Mouse (Mus musculus) thymus, adult 18-20 months (tissue): ENCODE results near the gene Ubiad1.

Source experiments
- DNase-seq, 2 experiments: peaks; one replicate each; pipeline ENCODE4 v3.0.0; 2022; ENCODE audit warnings: mixed read lengths in 2 of 2

Gene Ubiad1

DNA sequence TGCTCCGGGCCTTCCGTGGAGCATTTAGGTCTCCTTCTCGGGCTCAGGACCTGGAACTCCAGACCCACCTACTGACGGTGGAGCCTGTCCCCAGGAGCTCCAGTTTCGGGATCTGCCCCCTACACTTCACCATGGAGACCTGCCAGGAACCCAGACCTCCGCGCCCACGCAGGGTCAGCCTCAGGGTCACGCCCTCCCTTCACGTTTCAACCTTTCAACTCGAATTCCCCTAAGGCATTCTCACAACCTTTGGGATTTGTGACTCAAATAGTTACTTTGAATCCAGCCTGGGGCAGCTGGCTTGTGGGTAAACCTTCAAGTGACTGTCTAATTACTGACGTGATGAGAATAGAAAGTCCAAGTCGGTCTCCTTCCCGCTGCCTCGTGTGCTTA is 4.3 kb upstream of the Ubiad1 start:
- peak in 1 of 2 experiments; percentile 41 for DNase-seq

DNA sequence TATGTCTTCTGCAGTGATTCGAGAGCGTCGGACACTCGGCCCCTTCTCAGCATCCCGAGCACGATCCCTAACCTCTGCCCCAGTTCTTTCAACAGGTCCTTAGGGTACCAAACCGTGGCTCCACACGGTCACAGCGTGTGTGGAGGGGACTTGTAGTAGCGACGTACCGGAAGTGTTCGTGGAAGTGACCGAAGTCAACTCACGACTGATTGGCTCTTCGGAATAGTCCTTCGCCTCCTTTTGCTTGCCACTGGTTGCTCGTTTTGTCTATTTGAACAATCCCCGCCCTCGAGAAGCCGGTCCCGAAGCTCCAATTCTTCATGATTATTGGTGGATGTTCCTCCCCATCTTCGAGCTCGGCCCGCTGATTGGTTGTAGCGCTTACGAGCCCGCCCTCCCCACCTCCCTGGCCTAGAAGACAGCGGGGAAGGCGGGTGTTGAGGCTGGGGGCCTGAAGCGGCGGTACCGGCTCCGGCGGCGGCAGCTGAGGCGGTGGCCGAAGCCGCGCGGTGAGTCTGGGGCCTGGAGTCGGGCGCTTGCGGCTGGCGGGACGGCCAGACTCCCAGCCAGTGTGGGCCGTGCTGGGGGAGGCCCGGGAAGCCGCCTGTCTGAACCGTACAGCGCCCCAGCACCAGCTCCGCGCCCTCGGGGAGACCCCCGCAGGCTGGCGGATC is 3.7 kb upstream of the Ubiad1 start, which contains the start of gene Mtor:
Gene Mtor, plus strand, starts transcription at position 433 of the 674 bp plus-strand sequence.
- peak; percentile 90 to 95 for DNase-seq

DNA sequence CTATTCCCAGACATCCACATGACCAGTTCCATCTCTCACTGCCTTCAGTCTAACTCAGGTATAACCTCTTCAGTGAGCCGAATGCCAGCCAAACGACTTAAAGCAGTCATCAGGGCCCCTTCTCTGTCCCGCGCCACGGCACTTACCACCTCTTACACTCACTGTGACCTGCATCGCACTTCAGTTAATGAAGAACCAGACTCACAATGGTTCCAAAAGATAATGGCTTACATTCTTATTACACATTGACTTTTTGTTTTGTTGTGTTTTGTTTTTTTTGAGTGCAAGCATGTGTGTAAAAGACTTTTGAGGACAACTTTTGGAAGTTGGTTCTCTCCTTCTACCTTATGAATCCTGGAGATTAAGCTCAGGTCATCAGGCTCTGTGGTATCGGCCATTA is 2.0 kb downstream of the Ubiad1 start:
- DNase-seq: no peak

DNA sequence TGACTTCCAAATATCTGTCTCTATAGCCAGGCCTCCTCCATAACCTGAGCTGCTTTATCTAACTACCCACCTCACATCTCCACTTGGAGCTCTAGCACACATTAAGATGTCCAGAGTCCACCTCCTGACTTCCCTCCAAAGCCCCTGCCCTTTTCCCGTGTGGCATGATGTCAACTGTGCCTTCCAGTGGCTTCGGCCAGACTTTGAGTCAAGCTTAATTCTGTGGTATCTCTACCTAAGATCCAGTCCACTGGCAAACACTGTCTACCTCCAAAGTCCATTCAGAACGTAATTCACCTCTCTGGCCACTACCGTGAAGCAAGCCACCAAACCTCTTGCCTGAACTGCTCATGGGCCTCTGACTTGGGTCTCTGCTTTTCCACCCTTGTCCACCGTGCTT is 2.6 kb downstream of the Ubiad1 start:
- DNase-seq: no peak

DNA sequence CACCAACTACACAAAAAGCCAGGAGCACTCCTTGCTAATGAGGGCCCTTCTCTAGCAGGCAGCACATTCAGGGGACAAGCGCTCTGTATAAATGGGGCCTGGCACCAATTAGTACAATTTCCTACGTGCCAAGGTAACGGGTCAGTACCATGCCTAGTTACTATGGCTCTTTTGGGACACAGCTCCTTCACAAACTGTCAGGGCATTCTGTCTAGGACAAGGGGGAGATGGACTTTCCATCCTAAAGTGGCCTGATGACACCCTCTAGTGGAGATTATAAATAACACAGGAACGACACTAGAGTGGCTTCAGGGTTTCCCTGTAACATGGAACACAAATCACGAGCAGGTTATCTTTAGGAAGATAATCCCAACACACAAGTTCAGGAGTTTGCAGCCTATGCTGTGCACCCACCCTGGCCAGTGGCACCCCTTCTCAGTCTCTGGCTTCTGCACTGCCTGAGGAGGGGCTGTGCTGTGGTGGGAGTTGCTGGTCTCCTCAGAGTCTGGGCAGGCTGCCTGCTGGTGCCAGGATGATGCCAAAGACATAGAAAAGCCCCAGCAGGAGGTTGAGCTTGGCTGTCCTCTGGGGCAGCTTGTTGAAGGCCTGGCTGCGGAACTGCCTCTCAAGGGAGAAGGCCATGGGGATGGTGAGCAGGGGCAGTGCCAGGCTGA is 8.8 kb downstream of the Ubiad1 start:
- DNase-seq: no peak

DNA sequence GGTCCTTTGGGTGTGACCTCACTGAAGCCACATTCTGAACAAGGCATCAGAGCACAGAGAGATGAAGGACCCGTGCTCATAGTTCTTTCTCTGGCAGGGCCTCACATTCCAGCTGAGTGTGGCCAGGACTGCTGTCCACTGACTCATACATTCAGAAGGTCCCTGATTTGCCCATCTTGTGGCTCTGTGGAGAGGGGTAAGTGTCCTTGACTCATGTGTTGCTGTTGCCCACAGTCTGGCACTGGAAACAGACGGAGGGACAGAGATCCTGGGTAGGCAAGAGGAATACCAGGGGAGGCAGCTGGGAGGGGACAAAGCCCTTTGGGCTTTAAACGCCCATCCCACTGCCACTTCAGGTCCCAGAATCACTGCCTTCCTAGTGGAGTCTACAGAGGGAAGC is 9.5 kb downstream of the Ubiad1 start:
- no peak for DNase-seq

DNA sequence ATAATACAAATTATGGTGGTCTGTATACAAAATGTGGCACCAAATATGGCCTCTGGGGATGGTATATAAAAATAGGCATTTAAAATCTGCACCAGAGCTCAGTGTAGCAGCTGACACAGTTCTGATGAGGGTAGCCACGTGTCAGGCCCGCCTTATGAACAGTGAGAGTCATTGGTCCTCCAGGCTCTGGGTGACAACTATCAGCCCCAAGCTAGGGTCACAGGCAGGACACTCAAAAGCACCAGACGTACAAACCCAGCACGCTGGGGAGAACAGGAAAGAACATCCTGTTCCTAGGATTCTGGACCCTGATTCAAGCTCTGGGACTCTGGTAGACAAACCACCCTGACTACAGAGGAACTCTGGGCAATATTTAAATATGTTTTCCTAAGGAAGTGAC is 10.0 kb downstream of the Ubiad1 start:
- DNase-seq: no peak

DNA sequence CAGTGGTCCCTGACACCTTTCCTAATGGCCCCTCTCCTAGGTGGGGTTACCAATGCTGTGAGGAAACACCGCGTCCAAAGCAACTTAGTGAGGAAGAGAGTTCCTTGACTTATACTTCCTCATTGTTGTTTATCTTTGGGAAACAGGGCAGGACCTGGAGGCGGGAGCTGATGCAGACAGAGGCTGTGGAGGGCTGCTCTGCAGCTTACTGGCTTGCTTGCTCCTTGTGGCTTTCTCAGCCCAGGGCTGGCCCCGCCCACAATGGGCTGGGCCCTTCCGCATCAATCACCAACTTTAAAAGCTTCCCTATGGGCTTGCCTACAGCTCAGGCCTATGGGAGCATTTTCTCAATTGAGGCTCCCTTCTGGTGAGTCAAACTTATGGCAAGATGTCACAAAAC is 10.8 kb downstream of the Ubiad1 start:
- no peak for DNase-seq

DNA sequence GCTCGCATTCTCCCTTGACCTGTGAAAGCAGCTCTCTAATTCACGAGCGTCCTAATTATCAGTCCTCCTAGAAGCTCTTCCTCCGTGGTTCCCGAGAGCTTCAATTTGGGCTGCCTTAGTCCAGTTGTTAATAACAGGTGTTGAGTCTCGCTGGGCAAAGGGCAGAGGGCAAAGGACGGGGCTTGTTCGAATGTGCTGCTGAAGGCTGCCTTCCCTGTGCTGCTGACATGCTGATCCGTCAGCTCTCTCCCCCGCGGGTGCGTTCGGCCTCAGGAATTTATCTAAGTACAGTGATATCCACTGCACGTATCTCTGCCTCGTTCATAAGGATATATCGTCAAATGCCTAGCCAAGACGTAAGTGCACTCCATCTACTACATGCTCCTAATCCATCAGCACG is 11.2 kb downstream of the Ubiad1 start:
- DNase-seq: no peak

DNA sequence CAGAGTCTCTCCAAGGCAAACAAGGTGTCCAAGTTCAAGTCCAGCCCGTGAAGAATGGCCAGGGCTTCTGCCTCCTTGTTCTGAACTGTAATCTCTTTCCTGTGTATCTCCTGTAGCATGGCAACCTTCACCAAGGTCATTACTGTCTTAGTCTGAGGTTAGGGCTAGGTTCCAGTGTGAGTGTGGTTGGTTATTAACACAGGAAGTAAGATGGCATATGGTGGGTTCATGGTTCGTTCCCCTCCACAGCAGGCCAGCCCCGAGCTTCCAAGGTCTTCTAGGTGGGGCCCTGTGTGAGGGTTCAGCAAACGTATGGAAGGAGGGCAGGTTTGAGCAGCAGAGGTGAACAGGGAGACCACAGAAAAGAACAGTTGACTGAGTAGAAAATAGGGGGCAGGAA is 12.1 kb downstream of the Ubiad1 start:
- no peak for DNase-seq

DNA sequence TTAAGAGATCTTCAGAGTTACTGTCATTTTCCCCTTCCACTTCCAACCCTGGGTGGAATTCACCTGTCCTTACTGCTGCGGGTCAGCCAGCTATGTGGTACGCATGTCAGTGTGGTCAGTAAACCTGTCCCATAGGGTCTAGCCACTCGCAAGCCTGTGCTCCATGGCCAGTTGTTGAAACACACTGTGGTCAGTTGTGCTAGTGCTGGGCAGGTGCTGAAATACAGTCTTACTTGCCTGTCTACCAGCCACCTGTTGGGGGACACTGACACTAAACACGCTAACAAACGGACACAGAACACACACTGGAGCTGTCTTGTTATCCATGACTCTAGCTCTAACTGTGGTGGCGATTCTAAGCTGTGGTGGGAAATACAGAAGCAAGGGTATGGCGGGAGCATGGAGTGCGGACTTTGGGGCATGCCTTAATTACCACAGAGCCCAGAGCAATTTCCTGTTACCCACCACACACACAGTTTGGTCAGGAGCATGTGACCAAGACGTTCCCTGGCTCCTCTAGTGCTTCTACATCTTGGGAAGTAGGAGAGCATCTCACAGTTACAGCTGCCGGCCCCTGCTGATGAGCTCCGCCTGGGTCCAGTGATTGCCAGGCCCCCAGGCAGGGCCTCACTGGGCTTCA is 13.6 kb downstream of the Ubiad1 start:
- no peak for DNase-seq

DNA sequence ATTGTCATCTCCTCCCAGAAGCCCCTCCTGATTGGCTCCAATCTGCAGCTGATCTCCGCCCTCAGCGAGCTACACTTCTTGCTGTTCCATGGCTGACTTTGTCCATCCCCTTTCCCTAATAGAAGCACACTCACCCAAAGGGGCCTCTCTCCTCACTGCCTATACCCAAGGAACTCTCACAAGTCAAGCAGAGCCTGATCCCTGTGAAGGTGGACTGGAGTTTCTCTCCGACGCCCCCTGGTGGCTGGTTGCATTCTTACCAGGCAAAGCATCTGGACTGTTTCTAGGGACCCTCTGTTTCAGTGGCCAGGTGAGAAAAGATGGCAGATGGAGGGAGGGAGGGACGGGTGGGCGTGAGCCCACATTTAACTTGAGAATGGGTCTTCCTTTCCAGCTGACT is 14.9 kb downstream of the Ubiad1 start:
- peak in 1 of 2 experiments; percentile 11 for DNase-seq

DNA sequence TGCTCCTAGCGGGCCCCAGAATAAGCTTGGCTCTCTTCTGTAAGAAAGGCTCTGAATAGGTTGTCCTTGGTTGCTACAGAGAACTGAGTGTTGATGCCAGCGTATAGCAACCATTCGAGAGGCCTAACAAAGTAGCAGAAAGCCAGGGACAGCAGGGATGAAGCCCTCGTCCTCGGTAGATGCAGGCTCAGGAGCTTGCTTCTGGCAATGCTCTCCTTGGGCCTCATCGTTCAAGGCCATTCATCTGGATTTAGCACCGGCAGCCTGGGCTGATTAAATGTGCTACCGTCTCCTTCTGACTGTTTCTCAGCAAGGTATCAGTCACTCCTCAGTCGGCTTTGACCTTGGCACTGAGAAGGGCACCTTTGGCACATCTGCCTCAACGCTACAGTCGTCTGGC is 15.4 kb downstream of the Ubiad1 start:
- no peak for DNase-seq

DNA sequence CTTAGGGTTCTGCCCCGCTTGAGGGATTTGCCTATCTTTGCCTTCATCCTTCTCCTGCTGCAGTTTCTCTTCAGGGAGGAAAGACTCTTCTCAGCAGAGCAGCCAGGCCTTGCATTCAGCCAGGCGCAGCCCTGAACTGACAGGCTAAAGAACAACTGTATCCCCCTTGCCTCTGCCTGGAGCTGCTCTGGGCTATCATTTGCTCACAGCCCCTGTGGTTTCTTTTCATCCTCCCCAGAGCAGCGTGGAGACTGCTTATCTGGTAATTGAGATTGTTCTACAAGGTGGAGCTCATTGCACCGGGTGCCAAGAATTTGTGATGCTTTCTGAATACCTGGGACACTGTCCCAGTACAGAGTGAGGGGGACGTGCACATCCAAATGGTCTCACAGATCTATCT is 16.0 kb downstream of the Ubiad1 start:
- no peak for DNase-seq

DNA sequence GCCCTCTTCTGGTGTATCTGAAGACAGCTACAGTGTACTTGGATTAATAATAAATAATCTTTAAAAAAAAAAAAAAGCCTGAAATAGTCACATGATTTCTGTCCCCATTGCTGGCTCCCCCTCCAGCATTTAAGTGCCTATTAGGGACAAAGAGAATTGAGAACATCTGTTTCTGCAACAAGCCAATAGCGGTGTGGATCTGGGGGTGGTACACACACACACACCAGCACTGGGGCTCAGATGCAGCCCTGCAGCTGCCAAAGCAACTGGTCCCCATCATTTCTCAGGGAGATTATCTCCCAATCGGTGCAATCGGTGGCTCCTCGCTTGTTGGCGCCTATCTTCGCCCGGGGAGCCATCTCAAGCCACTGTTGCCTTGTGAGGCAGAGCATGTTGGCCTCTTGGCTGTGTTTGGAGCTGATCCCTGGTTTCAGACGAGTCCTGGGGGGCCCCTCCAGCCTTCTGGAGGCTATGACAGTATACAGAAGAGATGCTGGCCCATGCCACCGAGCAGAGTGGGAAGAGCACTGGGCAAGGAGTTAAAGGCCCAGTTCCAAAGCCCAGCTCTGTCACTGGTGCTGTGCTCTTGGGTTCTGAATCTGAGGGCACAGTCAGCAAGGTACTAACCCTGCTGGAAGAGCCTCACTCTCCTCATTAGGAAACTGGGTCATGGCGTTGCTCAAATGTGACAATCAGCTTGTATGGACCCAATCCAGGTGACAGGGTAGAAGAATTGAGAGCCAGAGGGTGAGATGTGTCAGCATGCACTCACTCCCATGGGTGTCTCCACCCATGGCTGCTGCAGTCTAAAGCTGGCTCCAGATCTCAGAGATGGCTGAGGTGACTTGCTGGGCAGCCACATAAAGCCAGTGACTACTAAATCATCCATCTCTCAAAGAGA is 17.4 kb downstream of the Ubiad1 start:
- DNase-seq: no peak

DNA sequence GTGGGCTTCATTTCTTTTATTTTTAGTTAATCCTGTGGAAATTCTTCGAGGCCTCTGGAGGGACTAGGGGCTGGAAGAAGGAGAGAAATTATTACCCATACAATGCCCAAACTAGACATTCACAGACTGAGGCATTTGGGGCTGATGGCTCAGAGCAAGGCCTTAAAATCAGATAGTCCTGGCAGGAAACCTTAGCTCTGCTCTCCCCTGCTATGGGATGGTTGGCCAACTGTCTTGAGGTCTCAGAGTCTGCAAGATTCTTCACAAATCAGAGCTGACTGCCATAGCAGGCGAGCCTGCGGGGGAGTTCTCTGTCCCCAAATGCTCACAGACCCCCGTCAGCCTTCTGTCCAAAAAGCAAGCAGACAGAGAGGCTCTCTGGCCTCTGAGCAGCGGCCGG is 27.0 kb downstream of the Ubiad1 start:
- DNase-seq: no peak

DNA sequence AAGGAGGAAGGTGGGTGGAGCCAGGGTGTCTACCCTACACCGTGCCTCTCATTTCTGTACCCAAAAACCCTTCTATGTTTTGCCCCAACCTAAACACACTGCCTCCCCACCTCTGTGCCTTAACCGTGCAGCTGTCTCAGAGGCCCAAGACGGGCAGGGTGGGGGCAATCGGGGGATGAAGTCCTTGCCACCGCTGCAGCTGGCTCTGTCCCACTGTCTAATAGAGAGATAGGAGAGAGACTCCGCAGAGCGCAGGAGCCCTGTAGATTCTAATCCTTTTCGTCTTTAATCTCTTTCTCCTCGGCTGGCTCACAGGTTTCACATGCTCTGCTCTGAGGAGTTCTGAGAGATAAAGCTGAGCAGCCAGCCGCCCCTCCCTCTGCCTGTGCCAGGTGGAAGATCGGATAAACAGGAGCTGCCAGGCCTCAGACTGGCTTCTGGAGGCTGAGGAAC is 27.5 kb downstream of the Ubiad1 start:
- no peak for DNase-seq

DNA sequence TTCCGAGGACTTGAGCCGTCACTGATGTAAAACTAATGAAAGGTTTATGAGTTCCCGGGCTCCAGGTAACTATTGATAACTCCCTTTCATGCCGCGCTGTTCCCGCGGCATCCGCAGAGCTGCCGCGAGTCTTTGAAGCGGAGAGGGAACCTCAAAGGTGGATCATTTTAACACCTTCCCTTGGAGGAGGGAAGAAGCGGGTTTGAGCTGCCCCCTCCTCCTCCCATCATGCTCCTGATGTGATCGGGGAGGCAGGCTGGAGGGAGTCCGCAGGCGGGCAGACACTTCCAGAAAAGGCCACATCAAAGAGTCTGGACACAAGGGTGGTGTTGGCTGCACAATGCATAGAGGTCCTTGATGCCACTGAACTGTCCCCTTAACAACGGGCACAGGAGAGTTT is 29.0 kb downstream of the Ubiad1 start:
- DNase-seq: no peak

DNA sequence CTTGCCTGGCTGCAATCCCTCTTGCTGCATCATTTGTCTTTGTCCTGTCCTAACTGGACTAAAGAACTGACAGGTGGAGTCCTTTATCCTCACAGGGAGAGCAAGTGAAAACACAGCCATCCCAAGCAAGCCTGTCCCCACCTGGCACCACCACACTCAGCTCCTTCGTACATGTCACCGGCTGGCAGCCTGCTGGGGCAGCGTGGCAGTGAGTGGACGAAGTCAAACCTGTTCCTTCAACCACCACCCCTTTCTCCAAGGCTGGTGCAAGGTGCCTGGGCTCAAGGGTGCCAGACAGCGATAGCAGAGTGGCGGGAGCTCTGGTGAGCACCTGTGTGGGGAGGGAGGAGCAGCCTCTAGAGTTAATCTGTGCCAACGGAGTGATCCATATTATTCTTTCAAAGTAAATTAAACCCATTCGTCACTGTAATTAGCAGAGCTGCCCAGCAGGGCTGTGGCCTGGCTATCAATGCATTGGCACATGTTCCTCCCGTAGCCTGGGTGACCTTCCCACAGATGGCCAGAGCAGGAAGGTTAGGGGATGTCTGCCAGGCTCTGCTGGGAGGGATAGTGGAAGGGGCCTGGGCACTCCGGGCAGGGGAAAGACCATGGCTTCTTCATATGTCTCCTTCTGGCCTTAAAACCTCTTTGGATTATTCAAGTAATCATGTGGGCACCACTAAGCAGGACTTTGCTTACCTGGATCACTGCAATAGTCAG is 36.2 kb downstream of the Ubiad1 start:
- DNase-seq: no peak

DNA sequence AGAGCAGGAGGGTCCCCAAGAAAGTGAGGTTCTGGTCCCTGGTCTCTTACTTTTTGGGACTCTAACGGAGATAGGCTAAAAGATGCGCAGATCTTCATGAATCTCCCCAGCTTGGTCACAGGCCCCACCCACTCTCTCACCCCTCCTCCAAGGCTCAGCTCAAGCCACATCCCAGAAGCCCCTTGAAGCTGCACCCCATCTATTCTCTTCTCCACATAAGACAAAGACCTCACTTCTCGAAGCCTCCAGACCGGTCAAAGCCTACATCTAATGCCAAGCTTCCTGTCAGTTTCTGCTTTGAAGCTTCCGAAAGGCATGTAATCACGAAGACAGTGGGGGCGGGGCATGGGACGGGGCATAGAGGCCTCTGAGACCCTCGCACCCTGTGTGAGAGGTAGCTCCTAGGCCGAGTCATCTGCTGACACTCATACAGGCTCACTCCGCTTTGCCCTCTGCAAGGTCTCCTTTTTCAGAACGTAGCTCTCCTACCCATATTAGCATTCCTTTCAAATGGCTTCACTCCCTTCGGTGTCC is 39.2 kb downstream of the Ubiad1 start:
- no peak for DNase-seq

DNA sequence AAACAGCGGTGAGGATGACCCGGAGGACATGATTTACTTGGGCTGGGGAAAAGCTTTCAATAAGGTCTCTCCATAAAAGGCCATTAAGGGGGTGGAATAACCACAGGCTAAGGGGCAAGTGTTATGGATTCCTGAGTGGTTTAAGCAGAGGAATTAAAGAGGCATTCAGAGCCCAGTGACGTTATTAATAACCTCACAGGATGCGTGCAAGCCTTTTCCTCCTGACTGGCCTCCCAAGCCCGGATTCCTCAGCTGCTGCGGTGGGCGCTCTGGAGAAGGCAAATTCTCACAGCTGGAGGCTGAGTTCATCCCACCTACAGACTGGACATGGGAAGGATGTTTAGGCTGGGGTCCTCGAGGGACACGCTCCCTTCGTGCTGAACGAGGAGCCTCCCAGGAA is 39.8 kb downstream of the Ubiad1 start:
- DNase-seq: no peak

DNA sequence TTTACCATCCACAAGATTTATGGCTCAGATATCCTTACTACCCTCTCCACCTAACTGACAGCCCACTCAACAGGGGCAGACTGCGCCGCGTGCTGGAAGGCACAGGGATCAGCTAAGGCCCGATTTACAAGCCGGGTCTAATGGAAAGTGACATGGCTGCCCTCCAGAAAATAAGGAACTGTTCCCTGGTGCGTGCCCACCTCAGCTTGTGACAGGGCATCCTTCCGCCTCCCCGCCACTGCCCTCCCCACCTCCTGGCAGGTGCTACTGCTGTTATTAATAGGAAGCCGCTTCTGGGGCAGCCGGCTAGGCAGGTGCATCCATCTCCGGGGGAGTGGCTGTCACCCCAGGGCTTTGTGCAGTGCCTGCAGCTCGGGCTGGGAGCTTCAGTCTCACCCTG is 41.2 kb downstream of the Ubiad1 start:
- DNase-seq: no peak
